Mouse (Mus musculus) 3134 (cell line): ENCODE data around the gene Slc4a5.

Experiments
- DNase-seq: peaks from one replicate; pipeline ENCODE4 v3.0.0-alpha.2; 2011; ENCODE audit warnings: low spot score; ENCODE audit not compliant: insufficient read length; ENCODE audit errors: extremely low read depth

The Slc4a5 gene

DNA sequence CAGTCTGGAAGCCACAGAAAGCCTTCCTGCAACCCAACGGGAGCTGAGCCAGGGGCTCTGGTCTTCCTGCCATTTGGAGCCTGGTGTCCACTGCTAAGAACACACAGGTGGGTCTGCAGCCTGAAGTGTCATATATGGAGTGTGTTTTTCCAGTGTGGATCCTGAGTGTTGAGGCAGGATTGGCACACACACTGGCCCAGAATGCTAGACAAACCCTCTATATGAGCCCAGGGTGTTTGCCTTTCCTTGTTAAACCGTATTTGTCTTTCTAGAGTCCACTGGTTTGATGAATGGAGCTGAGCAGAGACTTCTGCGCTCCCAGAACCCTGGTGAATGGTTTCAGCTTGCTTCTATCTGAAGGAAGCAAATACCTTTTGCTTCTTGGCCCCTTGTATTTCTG, at the start of gene Slc4a5:
Slc4a5 (plus strand) TSS at position 15 of the 400 bp plus-strand sequence.
- no peak for DNase-seq

DNA sequence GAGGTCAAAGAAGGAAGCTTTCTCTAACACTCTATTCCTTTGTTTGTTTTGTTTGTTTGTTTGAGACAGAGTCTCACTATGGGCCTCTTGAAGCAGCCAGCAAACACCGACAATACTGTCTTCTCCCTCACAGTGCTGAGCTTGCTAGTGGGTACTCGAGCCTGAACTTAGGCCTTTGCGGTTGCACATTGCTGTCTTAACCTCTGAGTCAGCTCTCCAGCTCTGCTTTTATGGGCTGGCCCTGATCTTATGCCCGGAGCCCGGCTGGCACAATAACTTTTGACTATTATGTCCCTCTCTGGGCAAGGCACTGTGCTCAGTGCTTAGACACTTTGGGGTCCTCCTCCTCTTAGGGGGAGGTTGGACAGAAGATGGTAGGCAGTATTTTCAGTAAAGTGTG, 49.8 kb upstream of the Slc4a5 start:
- DNase-seq: peak; percentile 65

DNA sequence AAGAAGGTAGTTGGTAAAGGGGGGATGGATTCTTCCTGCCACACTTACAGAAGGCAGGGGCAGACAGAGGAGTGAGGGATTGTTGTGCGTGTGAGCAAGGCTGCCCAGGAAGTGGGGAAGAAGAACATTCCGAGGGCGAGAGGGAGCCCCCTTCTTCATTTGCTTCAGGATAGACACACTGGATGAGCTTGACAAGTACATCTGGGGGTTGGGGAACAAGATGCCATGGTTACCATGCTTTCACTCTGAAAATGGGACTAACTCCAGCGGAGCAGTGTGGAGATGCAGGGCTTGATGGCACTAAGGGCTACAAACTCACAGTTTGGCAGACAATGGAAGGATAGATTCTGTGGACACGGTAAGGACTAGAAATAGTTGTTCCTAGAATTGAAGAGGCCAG, 48.6 kb upstream of the Slc4a5 start:
- no peak for DNase-seq

DNA sequence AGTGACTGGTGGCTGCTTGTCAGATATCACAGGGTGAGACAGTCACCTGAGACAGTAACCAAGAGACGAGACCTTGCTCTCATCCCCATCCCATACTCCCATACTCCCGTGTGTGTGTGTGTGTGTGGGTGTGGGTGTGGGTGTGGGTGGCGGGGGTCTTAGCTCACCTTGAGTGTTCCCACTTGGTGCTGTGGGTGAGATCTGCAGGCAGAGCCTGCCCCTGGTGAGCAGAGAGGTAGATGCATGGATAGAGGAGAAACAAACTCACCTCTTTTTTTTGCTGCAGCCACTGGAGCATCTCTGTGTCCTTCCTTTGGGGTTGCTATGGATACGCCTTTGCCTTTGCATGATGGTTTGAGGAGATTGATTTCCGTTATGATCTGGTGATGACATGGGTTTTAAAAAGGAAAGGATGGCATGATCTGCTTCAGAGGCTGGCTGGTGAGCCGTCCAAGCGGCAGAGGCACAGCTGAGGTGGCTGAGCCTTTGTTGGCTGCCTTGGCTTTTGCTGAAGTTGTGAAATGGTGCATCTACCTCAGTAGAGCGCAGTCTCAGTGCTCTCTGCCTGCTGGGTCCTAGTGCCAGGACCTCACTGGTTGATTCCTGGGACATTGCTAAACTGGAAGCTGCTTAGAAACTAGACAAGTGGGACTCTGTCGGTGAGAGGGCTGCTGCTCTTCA, 47.2 kb upstream of the Slc4a5 start:
- DNase-seq: no peak

DNA sequence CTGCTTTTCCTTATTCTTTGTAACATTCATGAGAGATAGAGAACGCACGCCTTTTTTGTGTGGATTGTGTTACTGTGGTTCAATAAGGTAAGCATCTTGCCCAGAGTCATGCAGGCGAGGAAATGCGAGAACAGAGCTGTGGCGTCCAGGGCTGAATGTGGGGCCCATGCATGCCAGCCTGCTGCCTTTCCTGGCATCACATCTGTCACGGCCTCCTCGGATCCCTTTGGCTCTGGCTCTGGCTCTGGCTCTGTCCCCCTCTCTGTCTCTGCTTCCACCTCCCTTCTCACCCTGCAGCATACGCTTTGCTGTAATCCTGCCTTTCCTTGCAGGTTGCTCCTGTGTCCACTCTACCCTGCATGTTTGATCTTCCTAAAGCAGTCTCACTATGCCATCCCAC, 43.6 kb upstream of the Slc4a5 start:
- no peak for DNase-seq

DNA sequence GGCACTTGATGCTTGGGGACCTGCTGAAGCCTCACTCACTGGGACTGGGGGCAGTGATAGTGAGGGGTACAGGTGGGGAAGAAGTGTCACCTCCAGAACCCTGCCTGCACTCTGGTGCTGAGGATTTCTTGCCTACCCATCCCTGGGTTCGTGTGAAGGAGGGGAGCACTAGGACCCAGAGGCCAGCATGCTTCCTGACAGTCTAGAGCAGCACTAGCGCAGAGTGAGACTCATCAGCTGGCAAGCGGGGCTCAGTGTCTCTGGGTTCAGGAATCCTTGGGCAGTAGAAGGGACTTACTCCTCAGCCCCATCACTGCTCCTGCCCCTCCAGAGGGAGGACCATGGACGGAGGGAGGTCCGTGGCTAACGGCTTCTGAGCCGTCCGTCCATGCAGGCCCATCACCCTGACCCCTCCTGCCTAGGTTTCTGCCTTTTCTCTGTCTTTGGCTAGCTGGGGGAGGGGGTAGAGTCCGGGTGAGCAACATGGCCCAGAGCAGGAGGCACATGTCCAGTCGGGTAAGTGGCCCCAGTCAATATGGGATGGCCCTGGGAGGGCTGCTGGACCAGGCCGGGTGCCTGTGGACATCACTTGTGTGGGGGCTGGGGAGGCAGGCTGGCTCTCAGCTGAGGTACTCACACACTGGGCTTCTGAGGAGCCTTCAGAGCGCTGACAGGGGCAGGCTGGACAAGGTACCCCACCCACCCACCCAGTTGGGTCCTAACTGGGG, 40.1 kb upstream of the Slc4a5 start:
- no peak for DNase-seq

DNA sequence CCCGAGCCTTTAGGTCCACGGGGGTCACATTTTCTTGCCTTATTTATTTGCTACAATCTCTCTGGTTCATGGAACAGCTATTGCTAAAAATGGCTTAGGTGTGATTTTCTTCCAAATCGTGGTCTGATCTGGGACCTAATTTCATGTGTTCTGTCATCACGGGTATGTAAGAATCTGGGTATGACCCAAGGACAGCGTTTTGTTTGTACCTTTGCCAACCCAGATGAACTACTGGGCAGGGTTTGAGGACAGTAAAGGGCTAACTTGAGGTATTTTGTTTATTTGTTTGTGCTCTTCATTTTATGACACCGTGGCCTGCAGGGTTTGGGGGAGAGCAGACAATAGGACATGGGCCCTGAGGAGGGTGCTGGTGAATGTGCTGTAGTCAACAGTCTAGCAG, 39.0 kb upstream of the Slc4a5 start:
- DNase-seq: no peak

DNA sequence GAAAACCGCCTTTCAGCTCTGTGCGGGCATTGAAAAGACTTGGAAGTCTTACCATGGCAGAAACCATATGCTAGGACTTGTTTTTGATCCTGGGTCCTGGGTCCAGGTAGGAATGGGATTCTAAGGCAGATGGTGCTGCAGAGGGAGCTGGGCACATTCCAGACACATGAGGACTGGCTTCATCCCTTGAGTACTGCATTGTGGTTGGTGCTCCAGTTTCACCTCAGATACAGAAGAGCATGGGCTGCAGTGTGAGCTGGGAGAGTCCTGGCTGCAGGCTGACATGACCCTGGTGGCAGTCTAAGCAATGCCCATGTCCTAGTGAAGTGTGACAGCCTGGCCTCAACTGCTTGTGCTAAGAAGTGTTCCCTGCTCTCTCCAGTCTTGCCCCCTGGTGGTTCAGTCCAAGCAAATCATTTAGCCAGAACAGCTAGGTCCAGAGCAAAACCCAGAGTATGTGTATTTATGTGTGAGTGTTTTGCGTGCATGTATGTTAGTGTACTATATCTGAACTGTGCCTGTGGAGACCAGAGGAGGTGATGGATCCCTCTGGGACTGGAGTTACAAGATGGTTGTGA, 34.7 kb upstream of the Slc4a5 start:
- DNase-seq: no peak

DNA sequence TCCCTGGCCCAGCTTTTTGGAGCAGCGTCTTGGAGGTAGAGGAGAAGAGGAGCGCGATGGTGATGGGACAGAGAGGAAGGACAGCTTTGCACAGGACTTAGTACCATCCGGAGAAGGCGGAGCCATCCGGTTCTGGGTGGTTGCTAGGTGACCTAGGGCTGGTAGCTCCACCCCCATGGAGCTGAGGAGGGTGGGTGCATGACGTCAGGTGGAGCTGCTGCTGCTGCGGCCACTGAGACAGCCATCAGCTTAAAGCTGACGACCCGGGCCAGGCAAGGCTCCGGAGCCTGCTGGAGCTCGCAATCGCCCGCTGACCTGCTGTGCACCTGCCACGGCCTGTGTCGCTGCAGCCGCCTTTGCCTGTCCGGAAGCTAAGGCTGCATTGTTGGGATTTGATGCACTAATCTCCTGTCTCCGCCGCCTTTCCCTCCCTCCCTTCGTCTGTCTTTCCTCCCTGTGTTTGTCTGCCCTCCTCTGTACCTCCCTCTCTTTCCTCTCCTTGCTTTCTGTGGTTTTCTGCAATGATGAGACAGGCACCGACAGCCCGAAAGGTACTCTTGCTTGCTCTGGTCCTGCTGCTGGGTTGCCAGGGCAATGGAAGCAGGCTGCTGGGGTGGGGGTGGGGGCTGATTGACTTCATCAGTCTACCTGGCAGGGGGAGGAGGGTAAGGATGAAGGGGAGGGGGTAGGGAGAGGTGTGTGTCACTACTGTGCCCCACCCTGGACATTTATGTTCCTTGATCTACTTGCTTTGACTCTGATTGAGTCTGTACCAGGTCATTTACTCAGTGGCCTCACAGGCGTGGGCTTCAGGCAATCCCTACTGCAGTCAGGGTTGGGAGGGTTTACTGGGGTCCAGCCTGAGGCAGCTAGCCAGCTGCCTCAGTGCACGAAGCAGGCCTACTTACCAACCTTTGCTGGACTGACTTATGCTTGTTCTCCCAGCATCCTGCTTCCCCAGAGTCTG, 33.5 kb upstream of the Slc4a5 start:
- no peak for DNase-seq

DNA sequence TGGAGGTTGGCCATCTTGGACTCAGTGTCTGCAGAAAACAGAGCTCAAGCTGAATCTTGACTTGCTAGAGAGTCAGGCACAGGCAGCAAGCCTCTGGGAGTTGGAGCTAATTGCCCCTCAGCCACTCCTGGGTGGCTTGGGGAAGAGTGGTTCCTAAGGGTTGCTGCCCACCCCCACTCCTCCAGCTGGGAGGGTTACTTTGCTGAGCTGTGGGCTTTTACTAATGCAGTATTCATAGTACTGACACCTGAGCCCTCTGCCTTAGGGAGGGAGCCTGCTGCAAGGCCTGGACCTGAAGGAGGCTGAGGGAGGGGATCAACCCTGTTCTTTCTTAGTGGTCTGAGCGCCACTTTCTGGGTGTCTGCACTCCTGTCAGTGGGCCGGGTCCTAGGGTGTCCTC, 32.7 kb upstream of the Slc4a5 start:
- no peak for DNase-seq

DNA sequence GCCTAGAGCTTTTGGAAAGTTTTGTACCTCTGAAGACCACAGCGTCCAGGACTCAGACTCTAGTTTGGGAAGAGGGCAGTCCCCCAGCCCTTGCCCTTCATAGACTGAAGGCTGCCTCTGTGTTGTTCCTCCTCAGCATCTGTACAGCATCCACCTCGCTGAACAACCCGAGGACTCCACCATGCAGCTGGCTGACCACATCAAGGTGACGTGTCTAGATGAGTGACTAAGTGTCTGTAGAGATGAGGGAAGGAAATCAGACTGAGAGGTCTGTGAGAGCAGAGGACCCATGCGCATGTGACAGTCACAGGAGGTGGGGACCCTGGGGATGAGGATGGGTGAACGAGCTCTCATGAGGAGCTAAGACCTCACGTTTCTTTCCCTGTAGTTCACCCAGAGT, 26.1 kb upstream of the Slc4a5 start:
- DNase-seq: no peak

DNA sequence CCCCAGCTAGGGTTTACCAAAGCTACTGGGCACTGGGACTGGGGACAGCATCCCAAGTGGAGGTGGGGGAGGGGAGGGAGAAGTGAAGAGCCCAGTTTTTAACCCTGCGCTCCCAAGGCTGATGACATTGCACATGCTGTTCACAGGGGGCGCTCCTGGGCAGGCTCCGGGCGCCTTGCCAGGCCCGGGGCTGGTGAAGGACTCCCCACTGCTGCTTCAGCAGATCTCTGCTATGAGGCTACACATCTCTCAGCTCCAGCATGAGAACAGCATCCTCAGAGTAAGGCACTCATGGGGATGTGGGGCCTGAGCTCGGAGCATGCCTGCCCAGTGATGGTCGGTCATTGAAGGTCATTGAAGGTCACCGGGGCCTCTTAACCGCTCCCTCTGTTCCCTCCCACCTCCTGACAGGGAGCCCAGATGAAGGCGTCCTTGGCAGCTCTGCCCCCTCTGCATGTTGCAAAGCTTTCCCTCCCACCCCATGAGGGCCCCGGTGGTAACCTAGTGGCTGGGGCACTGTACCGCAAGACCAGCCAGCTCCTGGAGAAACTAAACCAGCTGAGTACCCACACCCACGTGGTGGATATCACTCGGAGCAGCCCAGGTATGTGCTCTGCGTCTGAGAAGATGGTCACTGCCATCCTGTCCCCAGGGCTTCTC, 22.2 kb upstream of the Slc4a5 start:
- no peak for DNase-seq

DNA sequence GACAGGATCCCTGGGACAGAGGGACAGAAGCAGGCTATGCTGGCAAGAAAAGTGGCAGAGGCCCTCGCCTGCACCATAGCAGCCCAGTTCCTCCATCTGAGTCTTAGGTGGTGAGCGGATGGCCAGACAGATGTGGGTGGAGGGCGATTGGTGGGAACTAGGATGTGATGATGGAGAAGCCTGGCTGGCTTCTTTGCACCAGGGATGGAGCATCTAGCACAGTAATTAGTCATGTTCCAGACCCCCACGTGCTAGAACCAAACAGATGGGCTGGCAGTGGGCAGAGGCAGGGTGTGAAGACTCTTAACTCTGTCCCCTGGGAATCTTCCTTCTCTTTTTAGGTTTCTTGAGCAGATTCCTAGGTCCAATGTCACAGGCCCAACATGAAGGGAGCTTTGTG, 16.3 kb upstream of the Slc4a5 start:
- DNase-seq: no peak

DNA sequence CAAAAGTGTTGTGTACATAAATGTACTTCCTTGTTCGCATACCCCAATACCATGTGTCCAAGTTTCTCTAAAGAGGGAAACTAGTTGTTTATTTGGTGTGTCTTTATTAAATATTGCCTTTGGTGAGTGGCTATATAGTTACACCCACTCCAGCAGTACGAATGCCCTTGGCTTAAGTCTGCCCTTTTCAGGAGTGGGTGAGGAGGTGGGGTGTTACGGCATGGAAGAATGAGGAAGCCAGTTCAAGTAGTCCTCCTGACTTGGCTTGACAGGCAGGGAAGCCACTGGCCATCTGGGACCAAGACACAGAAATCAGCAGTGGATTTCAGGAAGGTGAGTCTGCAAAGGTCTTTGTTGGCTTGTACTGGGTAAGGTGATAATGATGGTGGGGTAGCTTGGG, 13.8 kb upstream of the Slc4a5 start:
- no peak for DNase-seq

DNA sequence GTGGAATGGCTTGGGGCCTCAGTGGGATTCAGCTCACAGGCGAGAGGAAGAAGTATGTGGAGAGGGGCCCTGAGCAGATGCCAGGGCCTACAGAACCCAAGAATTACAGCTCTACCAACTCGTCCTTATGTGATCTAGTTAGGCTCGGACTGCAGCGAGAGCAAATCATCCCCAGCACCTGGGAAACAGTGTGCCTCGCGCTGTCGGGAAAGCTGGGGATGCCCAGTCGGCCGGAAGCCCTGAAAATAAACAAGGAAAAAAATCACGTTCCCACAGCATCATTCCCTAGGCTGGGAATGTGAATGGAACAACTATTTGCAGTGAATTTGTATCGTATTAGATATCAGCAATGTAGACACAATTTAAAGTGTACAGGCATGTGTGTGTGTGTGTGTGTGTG, 13.3 kb upstream of the Slc4a5 start:
- DNase-seq: no peak

DNA sequence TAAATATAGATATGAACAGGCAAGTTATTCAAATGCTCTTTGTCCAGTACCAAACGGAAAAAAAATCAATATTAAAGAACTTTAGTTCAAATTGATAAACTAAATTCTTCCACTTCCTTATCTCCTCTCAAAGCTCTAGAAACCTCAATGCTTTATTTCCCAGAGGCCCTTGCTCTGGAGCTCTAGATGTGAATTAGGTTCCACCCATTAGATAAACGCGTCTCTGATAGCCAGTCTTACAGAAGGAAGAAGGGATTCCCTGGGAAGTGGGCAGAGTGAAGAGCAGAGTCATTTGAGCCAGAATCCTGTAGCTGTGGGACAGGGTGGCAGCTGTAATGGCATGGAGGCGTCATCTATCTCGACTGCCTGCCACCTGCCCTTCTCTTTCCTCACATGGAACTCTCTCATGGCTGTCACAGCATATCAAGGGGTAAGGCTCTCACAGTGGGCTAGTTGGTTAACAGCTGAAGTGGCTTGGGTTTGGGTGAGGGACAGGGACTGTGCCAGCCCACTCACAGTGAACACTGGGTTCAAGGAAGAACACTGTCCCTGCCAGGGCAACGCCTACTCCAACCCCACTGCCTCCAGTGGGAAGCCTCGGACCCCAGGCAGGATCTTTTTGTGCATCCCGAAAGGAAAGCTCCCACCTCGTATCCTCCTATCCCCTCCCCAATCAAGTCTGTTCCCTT, 12.1 kb upstream of the Slc4a5 start:
- no peak for DNase-seq

DNA sequence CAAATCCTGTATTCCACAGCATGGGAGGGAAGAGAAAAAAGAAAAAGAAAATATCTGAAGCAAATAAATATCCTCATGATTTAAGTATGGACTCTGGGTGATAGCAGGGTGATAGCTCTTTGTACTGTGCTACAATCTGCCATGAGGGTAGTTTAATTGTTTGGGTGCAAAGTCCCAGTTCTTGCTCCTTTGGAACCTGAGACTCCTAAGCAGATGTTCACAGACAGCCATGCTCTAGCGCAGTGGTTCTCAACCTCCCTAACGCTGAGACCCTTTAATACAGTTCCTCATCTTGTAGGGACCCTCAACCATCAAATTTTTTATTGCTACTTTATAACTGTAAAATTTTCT, 11.6 kb upstream of the Slc4a5 start:
- no peak for DNase-seq

DNA sequence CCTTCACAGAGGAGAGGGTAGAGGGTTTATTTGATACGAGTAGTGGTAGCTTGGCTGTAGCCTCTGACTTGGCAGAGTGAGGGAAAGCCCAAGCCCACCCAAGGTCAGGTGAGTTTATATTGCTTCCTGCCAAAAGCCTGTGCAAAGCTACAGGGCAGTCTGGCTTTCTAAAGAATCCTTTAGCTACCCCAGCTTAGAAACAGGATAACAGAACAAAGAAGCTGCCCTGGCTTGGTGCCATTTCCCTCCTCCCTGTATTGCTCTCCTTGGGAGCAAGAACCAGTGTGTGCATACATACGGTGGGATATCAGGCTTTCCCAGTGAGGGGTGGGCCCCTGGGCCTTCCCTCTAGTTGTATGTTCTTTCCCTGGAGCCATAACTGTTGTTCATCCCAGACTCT, 9.1 kb upstream of the Slc4a5 start:
- DNase-seq: no peak

DNA sequence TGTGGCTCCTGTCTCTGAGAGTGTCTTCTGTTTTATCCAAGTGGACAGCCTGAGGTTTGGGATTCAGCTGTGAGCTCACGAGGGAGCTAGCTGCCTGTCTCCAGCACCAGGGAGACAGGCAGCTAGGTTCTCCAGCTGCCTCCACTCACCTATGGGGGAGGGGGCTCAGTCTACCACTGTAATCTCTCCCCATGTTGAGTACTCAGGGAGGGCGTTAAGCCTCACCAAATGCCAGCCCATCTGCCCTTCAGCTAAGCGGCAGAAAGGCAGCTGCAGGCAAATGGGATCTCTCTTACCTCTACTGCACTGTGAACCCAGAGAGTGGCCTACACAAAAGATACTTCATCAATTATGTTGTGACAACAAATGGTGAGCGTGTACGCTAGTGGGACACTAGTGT, 8.1 kb upstream of the Slc4a5 start:
- DNase-seq: no peak

DNA sequence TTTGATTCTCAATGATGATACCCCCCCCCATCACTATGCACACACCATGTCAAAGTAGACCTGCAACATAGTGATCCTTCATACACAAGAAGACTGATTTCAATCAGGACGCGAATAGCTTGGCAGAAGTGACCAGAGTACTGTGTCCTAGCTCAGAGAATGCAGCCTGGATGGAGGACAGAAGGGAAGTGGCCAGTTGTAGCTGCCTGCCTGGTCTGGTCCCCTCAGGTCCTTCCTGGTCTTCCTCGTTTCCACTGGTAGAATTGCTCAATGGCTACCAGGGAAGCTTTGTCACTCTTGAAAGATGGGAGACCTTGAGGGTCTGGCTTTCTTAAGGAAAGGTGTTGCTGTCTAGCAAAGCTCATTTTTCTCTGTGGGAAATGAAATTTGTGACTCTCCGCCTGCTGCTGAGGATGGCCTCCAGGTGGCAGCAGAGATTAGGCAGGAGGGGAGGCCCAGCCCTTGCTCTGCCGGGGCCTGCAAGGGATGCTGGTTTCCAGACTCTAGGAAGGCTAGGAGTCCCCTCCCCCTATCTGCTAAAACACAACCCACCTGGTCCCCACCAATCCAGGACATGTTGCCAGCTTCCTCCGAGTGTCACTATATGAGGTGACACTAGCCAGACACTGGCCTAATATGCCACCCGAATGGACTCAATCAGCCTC, 4.5 kb upstream of the Slc4a5 start:
- no peak for DNase-seq
